Mouse (Mus musculus): Measurements from ENCODE around the gene Gab1. TPM values are rescaled to one million over a fixed set of nuclear protein-coding genes. Genes with fewer than 3 reads are reported as not detected.

Gab1 gene
- polyA plus RNA-seq, 1 experiment: 20.1 TPM

- DNase-seq (ENCODE audit: extremely low spot score in 1 of 2, low spot score in 1 of 2): no peak
Observed at GRCm38 (mm10) chr8:80814087-80814791, 66.1 kb downstream of the Gab1 start.

- peak in 1 of 2 experiments; percentile 47 for DNase-seq (ENCODE audit: extremely low spot score in 1 of 2, low spot score in 1 of 2)
Observed at GRCm38 (mm10) chr8:80813439-80813838, 66.9 kb downstream of the Gab1 start.

- DNase-seq (ENCODE audit: extremely low spot score in 1 of 2, low spot score in 1 of 2): no peak
Observed at GRCm38 (mm10) chr8:80811591-80811991, 68.7 kb downstream of the Gab1 start.

DNA sequence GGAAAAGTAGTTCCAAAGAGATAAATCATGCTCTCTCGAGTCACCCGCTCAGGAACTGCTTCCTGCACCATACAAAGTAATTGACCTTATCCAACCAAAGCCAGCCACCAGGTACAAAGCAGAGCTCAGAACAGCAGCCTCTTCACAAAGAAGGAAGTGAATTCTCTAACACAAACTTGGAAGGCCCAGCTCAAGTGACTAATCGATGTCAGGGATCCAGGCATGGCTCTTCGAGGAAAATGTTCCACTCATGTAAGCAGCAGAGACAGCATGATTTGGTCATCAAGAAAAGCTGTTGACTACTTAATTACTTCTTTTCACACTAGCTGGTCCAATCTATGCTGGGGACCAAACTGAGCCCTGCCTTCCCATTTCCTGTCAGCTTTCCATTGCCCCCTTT, 69.4 kb downstream of the Gab1 start:
- no peak for DNase-seq (ENCODE audit: extremely low spot score in 1 of 2, low spot score in 1 of 2)

GRCm38 (mm10) chr8:80810442-80810841, 69.9 kb downstream of the Gab1 start:
- no peak for DNase-seq (ENCODE audit: extremely low spot score in 1 of 2, low spot score in 1 of 2)

DNA sequence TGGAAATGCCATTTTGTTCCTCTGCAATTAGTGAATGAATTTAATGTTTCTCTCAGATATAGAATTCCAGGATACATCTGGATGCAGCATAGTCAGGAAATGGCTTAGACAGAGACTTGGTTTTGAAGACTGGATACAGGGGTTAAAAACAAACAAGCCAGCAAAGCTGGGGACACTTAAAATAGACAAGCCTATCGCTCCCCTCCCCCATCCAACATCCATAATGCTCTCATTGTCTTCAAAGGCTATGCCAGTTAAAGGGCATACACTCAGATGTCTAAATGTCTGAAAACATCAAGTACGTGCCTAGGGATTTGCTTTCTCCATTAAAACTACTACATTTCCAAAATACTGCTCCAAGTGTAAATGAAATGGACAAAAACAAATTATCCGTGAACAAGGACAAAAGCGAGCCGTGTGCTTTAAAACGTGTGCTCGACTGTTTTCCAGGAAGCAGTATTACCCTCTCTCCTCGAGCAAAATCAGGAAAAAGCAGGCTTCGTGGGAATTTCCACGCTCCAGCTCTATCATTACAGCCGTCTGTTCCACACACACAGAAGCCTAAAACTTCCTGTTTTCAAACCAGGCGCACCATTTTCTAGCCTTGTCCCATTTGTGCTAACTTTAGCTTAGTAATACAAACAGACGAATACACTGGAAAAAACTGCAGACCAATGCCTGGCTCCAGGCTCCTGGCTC, 72.4 kb downstream of the Gab1 start:
- no peak for DNase-seq (ENCODE audit: extremely low spot score in 1 of 2, low spot score in 1 of 2)

GRCm38 (mm10) chr8:80804066-80804619, 76.2 kb downstream of the Gab1 start:
- DNase-seq (ENCODE audit: extremely low spot score in 1 of 2, low spot score in 1 of 2): peak; percentile 26 to 40

DNA sequence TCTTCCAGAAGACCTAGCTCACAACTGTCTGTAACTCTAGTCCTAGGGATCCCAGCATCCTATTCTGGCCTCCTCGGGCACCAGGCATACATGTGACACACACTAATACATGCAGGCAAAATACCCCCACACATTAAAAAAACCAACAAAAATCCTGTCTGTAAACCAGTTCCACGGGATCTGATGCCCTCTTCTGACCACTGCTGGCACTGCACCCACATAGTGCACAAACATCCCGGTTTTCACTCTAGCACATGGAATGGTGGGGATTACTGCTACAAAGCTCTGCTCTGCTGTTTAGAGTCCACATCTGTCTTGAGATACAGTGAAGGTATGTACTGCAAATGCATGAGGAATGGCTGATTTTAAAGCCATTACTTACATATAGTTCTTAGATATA, 81.5 kb downstream of the Gab1 start:
- DNase-seq (ENCODE audit: extremely low spot score in 1 of 2, low spot score in 1 of 2): no peak

- no peak for DNase-seq (ENCODE audit: extremely low spot score in 1 of 2, low spot score in 1 of 2)
Observed at GRCm38 (mm10) chr8:80798198-80798777, 82.0 kb downstream of the Gab1 start.

DNA sequence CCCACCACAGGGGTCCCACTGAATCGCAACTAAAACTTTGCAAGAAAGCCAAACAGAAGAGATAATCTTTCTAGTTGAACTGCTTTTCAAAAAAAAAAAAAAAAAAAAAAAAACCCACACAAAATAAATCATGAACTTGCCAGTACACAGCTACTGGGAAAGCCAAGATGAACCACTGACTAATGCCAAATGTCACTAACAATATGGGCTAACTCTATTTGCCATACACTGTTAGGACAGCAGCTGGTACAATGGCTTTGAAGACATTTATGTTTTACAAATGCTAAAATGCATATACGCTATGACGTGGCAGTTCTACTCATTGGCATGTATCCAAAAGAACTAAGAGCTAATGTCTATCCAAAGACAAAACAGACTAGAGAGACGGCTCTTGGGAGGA, 84.2 kb downstream of the Gab1 start:
- no peak for DNase-seq (ENCODE audit: extremely low spot score in 1 of 2, low spot score in 1 of 2)

DNA sequence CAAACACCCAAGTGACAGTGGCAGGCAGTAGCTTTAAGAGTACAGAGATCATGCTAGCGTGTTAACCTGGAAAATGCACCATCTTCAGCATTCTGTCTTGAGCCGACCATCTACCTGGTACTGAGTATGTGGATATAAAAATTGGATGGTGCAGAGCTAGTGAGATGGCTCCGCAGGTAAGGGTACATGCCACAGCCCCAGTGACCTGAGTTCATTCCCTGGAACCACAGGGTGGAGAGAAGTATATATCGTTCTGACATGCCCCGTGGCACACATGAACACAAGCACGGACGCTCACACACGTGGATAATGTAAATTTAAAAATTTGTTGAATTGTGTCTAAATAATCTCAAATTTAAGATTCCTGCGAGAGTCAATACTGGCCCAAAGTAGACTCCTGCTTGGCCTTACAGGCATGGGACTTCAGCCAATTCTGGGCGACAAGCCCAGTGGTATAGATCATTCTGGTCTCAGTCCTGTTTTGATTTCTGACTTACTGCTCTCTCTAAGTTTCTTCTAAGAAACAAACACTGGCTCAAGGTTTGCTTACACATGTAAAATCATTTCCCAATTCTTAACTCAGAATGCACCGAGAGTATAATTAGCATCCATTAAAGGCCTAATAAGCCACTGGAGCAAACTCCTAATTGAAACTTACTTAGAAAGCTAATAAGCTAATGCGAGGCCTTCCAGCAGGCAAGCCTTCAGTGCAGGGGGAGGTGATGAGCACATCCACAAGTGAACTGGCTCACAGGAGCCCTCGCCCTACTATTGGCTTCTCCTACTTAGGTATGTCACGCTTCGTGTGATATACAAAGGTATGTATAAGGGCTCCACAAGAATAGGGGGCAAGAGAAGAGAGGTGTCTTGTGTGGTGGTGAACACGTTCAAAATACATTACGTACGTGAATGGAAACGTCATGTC, 85.5 kb downstream of the Gab1 start:
- no peak for DNase-seq (ENCODE audit: extremely low spot score in 1 of 2, low spot score in 1 of 2)

DNA sequence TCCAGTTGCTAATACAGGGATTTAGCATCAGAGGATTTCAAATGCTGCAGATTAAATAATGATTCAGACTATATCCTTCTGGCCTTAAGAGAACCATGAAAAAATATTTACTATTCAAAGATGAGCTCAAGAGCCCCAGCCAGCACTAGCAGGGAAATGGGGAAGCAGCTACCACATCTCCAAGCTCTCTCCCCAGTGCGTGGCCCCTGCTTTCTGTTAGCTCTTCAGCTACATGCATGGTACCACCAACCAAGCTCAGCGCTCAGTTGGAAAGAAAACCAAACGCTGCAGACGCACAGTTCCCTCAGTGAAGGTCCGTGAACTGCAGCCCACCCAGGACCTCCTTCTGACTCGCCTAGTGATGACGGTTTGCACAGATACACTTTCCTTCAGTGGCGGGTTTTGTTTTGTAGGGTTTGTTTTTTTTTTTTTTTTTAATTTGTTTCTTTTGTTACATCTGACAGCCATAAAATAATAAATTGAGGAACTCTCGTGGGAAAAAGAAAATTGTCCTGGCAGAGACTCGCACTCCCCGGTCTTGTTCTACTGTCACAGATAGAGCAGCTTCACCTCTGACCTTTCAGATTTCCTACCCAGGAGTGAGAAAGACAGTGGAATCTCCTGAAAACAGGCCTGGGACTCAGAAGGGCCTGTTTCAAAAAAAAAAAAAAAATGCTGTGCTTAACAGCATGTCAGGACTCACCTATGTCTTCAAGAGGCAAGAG, 86.4 kb downstream of the Gab1 start:
- no peak for DNase-seq (ENCODE audit: extremely low spot score in 1 of 2, low spot score in 1 of 2)

GRCm38 (mm10) chr8:80792214-80792613, 88.1 kb downstream of the Gab1 start:
- DNase-seq (ENCODE audit: extremely low spot score in 1 of 2, low spot score in 1 of 2): no peak

DNA sequence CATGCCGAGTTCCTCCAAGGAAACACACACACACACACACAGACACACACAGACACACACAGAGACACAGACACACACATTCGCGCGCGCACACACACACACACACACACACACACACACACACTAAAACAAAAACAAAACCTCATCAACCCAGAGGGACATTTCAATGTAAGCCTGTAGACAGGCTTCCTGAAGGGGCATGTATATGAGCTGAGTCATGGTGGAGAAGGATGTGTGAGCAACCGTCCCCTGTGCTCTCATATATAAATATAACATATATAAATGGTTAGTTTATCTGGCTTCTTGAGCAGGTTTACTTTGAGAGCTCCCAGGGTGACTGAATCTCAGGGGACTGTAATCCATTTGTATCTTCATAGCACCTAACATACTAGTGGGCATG, 91.0 kb downstream of the Gab1 start:
- DNase-seq (ENCODE audit: extremely low spot score in 1 of 2, low spot score in 1 of 2): no peak

- DNase-seq (ENCODE audit: extremely low spot score in 1 of 2, low spot score in 1 of 2): no peak
Observed at GRCm38 (mm10) chr8:80784559-80784958, 95.8 kb downstream of the Gab1 start.

DNA sequence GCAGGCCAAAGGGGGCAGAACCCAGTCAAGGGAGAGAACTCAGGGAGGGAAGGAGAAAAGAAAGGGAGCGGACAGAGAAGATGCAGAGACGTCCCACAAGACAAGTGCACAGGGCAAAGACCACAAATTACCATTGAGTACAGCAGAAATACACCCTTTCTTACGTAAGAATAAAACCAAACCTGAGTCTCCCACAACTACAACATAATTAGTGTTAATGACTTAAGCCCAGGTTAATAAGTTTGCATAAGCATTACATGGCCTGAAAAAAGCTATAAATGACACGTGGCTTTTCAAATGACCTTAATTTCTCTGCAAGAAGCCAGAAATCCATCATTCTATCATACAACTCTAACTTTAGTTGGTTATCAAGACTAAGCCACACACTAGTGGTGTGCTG, 97.0 kb downstream of the Gab1 start:
- no peak for DNase-seq (ENCODE audit: extremely low spot score in 1 of 2, low spot score in 1 of 2)

GRCm38 (mm10) chr8:80781338-80781737, 99.0 kb downstream of the Gab1 start:
- no peak for DNase-seq (ENCODE audit: extremely low spot score in 1 of 2, low spot score in 1 of 2)

DNA sequence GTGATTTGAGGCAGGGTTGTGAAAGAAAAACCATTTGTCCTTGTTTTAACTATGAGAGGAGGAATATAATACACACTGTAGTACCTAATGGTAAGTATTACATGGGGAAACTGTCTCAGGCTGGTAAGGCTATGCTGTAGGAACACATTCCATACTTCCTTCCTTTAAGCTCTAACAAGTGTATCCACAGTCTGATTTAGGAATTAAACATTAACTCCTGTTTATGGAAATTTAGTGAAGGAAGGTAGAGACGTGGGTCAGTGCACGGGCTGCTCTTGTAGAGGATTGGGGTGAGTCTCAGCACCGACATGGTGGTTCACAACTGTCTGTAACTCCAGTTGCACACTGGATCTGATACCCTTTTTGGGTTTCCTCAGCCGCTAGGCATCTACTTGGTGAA, 100.0 kb downstream of the Gab1 start:
- DNase-seq (ENCODE audit: extremely low spot score in 1 of 2, low spot score in 1 of 2): no peak

GRCm38 (mm10) chr8:80776436-80776835, 103.9 kb downstream of the Gab1 start:
- no peak for DNase-seq (ENCODE audit: extremely low spot score in 1 of 2, low spot score in 1 of 2)
